Mouse (Mus musculus) left cerebral cortex, postnatal 4 days (tissue): ENCODE measurements around the gene Sp6. TPM values are rescaled to one million over a fixed set of nuclear protein-coding genes. Genes with fewer than 3 reads are reported as not detected.

Experiments used
- DNase-seq: peaks from one replicate; pipeline ENCODE4 v3.0.0-alpha.2; 2022
- intact Hi-C: fragments of 180-260 bp; cut with DNase I; formaldehyde crosslinking; loops from one replicate; pipeline ENCODE4 v1.15.1; 2025
- total RNA-seq, 2 experiments: library from RNA; stranded (reverse); gene quantifications; 2 replicates each; pipeline ENCODE4 v1.2.3; 2021

Sp6 gene
- total RNA-seq, 2 experiments from 2014 or later, result 0.92 to 1.1 TPM

GRCm38 (mm10) chr11:96981461-96981860 is 31.7 kb upstream of the Sp6 start:
- DNase-seq, result no peak
- intact Hi-C loops, result no loop called here

- peak; percentile 86 for DNase-seq
- intact Hi-C loops, result loop anchor here (2.0 kb wide), 1 partner anchor 40 kb away; no protein-coding TSS in a partner anchor
Observed at GRCm38 (mm10) chr11:96982355-96982754, 30.8 kb upstream of the Sp6 start.

- no peak for DNase-seq
- intact Hi-C loops, result loop anchor here (2.0 kb wide), 1 partner anchor 40 kb away; no protein-coding TSS in a partner anchor
Observed at GRCm38 (mm10) chr11:96982859-96983258, 30.3 kb upstream of the Sp6 start, which contains the start of gene Sp2. Gene Sp2, minus strand, starts transcription at chr11:96982959.

- no peak for DNase-seq
- intact Hi-C loops, result no loop called here
Observed at GRCm38 (mm10) chr11:96984903-96985302, 28.3 kb upstream of the Sp6 start.

- intact Hi-C loops, result no loop called here
- no peak for DNase-seq
Observed at GRCm38 (mm10) chr11:96986463-96986862, 26.7 kb upstream of the Sp6 start.

GRCm38 (mm10) chr11:96987873-96988655 is 25.1 kb upstream of the Sp6 start:
- no peak for DNase-seq
- intact Hi-C loops, result no loop called here

GRCm38 (mm10) chr11:96991501-96991900 is 21.7 kb upstream of the Sp6 start:
- no peak for DNase-seq
- intact Hi-C loops, result no loop called here

- no peak for DNase-seq
- intact Hi-C loops, result no loop called here
Observed at GRCm38 (mm10) chr11:96992722-96993311, 20.4 kb upstream of the Sp6 start.

GRCm38 (mm10) chr11:96995031-96995430 is 18.2 kb upstream of the Sp6 start:
- no peak for DNase-seq
- intact Hi-C loops, result no loop called here

- intact Hi-C loops, result no loop called here
- DNase-seq, result no peak
Observed at GRCm38 (mm10) chr11:96995836-96996772, 17.1 kb upstream of the Sp6 start.

- no peak for DNase-seq
- intact Hi-C loops, result no loop called here
Observed at GRCm38 (mm10) chr11:96996773-96997379, 16.3 kb upstream of the Sp6 start.

- intact Hi-C loops, result no loop called here
- DNase-seq, result peak; percentile 41
Observed at GRCm38 (mm10) chr11:96997380-96997956, 15.7 kb upstream of the Sp6 start.

GRCm38 (mm10) chr11:97003170-97003569 is 10.0 kb upstream of the Sp6 start:
- intact Hi-C loops, result no loop called here
- DNase-seq, result no peak

- DNase-seq, result no peak
- intact Hi-C loops, result no loop called here
Observed at GRCm38 (mm10) chr11:97007093-97007794, 6.0 kb upstream of the Sp6 start.

- intact Hi-C loops, result no loop called here
- DNase-seq, result no peak
Observed at GRCm38 (mm10) chr11:97009198-97009790, 3.9 kb upstream of the Sp6 start.

- DNase-seq, result no peak
- intact Hi-C loops, result no loop called here
Observed at GRCm38 (mm10) chr11:97017696-97018582, 4.7 kb downstream of the Sp6 start.

- intact Hi-C loops, result no loop called here
- no peak for DNase-seq
Observed at GRCm38 (mm10) chr11:97018583-97019344, 5.6 kb downstream of the Sp6 start.

- intact Hi-C loops, result no loop called here
- DNase-seq, result no peak
Observed at GRCm38 (mm10) chr11:97019345-97019708, 6.1 kb downstream of the Sp6 start.
